Mouse (Mus musculus): ENCODE data around the gene Lrba. TPM values are rescaled to one million over a fixed set of nuclear protein-coding genes. Genes with fewer than 3 reads are reported as not detected.

Lrba gene
- total RNA-seq, 2 experiments from 2014 or later: 33.1 to 35.0 TPM

DNA sequence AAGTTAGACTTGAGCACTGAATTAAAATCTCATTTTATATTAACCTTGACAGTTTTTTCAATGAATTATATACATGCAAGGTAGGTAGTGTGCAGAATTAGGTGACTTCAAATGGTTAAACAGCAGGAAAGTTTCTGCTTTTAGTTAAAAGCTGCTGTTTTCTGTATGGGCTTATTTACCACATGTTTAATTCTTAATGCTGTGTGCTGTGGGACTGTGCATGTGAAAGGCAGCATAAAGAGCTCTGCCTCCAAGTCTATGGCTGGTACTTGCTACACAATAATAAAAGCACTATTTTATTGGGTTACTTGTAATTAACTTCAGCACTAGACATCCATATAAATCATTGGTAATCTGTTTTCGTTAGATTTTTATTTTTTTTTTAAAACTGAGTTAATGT lies 160.6 kb downstream of the Lrba start:
- no peak for DNase-seq (ENCODE audit: extremely low spot score in 1 of 2, low spot score in 2 of 2)
- intact Hi-C loops (cut with DNase I): no loop called here
- no peak overlapping the region for H3K27ac ChIP-seq
- TF ChIP-seq CTCF (IDR thresholded peaks at IDR 0.05): no peak
- H3K4me3 ChIP-seq: no peak overlapping the region

DNA sequence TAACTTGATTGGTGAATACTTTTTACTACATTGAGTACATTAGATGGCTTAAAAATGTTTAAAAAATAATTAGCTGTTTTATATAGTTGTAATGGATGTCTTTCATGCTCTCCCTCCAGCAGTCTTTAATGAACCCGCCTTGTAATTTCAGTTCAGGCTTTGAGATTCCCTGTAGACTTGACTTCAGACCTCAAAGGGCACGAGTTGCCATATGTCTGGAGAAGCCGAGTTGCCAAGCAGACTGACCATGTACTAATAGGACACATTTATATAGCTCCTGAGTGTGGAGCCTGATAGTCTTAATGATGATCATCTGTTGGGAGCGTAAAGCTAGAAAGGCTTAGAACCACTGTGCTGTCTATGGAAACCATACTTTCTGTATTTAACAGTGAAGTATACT lies 161.8 kb downstream of the Lrba start:
- H3K4me3 ChIP-seq: no peak overlapping the region
- no peak for TF ChIP-seq CTCF (IDR thresholded peaks at IDR 0.05)
- no peak for DNase-seq (ENCODE audit: extremely low spot score in 1 of 2, low spot score in 2 of 2)
- H3K27ac ChIP-seq: no peak overlapping the region
- intact Hi-C loops (cut with DNase I): no loop called here

DNA sequence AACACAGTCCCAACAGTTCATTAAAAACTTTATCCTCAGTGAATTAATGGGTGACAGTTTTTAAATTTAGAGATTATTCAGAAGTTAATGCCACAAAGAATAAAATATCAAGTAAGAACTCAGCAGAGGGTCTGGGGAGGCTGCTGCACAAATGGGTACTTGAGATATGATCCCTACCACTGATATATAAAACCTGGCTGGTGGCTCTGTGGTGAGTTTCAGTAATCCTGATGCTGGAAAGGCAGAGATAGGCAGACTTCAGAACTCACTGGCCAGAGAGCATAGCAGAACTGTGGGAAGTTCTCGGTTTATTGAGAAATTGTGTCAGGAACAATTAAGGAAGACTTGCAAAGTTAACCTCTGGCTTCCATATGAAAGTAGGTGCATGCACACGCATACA lies 199.3 kb downstream of the Lrba start:
- intact Hi-C loops (cut with DNase I): no loop called here
- no peak for TF ChIP-seq CTCF (IDR thresholded peaks at IDR 0.05)

DNA sequence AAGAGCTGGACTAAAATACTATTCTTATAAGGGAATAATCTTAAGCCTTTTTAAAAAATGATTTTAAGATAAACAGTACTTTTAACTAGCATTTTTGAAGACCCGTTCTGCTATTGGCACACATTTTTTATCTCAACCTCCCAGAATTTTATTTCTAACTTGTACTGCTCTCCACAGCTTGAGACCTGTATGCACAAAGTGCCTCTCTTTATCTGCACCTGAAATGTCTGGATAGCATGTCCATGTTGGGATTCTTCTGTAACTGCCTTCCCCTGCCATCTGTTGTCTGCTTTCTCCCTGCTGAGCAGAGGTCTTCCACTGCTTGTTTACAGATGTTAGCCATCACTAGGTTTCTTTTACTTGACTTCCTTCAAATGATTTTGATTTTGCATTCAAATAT lies 202.3 kb downstream of the Lrba start:
- no peak for TF ChIP-seq CTCF (IDR thresholded peaks at IDR 0.05)

More for the DNA sequence above, 199.3 kb downstream of the Lrba start:
- Histone ChIP-seq H3K4me3 (no peak overlapping the region), H3K27ac (no peak overlapping the region)
- no peak for DNase-seq (ENCODE audit: extremely low spot score in 1 of 2, low spot score in 2 of 2)

DNA sequence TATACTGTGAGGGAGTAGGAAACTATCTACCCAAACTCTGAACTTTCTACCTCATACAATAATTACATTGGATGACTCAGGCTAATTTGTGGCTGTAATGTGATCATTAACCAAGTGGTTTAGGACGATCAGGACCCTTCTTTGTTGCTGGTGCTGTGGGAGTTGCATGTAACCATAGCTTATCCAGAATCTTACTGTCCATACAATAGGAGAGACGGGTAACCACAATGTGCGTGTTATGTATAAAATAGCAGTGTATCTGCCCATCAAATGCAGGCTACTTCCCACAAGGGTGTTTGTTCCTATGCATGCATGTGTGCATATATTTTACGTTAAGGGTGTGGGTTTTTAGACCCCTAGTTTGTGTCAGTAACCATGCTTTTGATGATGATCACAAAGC lies 219.0 kb downstream of the Lrba start:
- intact Hi-C loops (cut with DNase I): no loop called here
- Histone ChIP-seq H3K27ac (no peak overlapping the region), H3K4me3 (no peak overlapping the region)
- TF ChIP-seq CTCF (IDR thresholded peaks at IDR 0.05): no peak
- no peak for DNase-seq (ENCODE audit: extremely low spot score in 1 of 2, low spot score in 2 of 2)

More for the DNA sequence above, 202.3 kb downstream of the Lrba start:
- no peak for DNase-seq (ENCODE audit: extremely low spot score in 1 of 2, low spot score in 2 of 2)
- H3K4me3 ChIP-seq: no peak overlapping the region
- intact Hi-C loops (cut with DNase I): no loop called here
- no peak overlapping the region for H3K27ac ChIP-seq

DNA sequence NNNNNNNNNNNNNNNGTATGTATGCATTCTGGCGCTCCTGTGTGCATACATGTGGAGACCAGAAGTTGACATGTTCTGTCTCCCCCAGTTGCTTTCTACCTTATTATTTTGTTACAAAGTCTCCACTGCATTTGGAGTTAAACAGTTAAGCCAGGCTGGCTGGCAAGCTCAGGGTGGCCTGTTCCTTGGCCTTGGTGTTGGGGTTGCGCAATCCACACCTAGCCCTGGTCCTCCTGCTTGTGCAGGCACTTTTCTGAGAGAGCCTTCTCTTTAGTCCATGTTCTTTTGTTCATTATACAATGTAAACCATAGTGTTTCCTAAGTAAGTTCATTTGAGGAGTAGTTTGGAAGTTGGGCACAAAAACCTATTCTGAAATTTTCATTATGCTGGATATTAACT lies 226.7 kb downstream of the Lrba start:
- no peak overlapping the region for H3K27ac ChIP-seq
- no peak for DNase-seq (ENCODE audit: extremely low spot score in 1 of 2, low spot score in 2 of 2)
- no peak for TF ChIP-seq CTCF (IDR thresholded peaks at IDR 0.05)
- no peak overlapping the region for H3K4me3 ChIP-seq
- intact Hi-C loops (cut with DNase I): no loop called here

DNA sequence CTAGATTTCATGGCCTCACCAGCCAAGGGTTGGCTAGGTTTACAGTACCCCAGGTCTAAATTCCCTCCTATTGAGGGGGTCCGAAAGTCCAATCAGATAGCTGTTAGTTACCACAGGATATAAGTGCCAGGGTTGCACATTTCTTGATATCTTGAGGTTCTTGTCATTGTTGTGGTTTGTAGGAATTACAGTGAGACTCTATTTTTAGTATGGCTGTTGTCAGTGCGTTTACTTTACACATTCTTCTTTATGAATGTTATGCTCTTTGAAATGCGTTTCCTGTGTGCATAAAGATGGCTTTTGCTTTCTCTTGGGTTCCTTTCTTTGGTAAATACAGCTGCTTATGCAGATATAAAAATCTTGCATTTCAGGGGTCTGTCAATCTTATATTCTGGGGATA lies 237.1 kb downstream of the Lrba start:
- intact Hi-C loops (cut with DNase I): no loop called here
- DNase-seq (ENCODE audit: extremely low spot score in 1 of 2, low spot score in 2 of 2): no peak
- H3K27ac ChIP-seq: no peak overlapping the region
- H3K4me3 ChIP-seq: no peak overlapping the region
- TF ChIP-seq CTCF (IDR thresholded peaks at IDR 0.05): no peak

DNA sequence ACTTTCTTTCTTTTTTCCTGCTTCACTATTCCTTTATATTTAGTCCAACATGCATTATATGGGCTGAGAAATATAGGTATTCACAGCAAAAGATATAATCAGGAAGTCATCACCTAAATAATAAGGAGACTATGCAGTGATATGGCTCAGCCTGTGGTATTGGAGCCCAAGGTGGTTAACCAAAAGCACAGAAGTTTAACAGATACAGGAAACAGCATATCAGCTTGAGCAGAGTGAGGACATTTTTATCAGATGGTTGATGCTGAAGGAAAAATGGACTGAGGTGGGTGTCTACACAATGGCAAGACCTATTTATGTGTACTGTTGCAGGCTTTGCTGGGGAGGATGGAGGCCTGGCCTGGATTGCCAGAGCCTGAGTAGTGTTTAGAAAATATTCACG lies 265.5 kb downstream of the Lrba start:
- no peak overlapping the region for H3K27ac ChIP-seq
- no peak for DNase-seq (ENCODE audit: extremely low spot score in 1 of 2, low spot score in 2 of 2)
- no peak for TF ChIP-seq CTCF (IDR thresholded peaks at IDR 0.05)
- intact Hi-C loops (cut with DNase I): no loop called here
- no peak overlapping the region for H3K4me3 ChIP-seq

DNA sequence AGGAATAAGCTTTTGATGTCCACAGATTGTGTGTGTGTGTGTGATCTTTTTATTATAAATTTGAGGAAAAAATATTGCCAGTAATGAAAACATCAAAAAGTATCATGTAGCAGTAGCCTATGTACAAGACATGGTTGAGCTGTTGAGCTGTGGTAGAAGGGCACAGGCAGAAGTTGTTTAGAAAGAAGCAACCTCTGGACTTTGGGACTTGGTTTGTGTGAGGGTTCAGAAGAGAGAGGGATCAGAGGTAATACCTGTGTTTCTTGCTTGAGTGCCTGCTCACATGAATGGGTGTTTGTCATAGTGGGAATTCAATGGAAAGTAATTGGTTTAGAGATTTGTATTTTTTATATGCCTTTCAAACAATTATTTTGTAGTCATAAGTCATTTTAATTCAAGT lies 276.1 kb downstream of the Lrba start:
- Histone ChIP-seq H3K4me3 (no peak overlapping the region), H3K27ac (no peak overlapping the region)
- intact Hi-C loops (cut with DNase I): no loop called here
- TF ChIP-seq CTCF (IDR thresholded peaks at IDR 0.05): no peak
- no peak for DNase-seq (ENCODE audit: extremely low spot score in 1 of 2, low spot score in 2 of 2)

DNA sequence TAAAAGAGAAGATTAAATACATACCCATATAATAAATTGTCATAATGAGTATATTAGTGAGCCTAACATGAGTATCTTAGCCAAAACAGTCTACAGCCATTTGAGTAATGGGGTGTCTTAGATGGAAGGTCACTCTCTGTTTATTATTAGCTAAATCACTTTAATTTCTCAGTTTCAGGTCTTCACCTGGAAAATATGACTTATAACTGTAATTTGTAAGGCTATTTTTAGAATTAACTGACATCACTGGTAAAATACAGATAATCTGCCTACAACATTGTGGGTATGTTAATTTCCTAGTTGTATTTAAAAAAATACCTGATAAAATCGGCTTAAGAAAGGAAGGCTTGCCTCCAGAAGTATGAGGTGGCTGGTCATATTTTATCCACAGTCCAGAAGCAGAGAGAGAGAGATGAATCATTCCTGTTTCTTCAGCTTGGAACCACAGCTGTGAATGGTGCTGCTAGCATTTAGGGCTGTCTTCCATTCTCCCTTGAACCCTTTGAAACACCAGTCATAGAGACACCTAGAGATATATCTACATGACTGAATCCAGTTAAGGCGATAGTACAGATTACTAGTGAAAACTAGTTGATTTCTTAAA lies 294.1 kb downstream of the Lrba start:
- intact Hi-C loops (cut with DNase I): no loop called here
- Histone ChIP-seq H3K4me3 (no peak overlapping the region), H3K27ac (no peak overlapping the region)
- no peak for DNase-seq (ENCODE audit: extremely low spot score in 1 of 2, low spot score in 2 of 2)
- no peak for TF ChIP-seq CTCF (IDR thresholded peaks at IDR 0.05)

DNA sequence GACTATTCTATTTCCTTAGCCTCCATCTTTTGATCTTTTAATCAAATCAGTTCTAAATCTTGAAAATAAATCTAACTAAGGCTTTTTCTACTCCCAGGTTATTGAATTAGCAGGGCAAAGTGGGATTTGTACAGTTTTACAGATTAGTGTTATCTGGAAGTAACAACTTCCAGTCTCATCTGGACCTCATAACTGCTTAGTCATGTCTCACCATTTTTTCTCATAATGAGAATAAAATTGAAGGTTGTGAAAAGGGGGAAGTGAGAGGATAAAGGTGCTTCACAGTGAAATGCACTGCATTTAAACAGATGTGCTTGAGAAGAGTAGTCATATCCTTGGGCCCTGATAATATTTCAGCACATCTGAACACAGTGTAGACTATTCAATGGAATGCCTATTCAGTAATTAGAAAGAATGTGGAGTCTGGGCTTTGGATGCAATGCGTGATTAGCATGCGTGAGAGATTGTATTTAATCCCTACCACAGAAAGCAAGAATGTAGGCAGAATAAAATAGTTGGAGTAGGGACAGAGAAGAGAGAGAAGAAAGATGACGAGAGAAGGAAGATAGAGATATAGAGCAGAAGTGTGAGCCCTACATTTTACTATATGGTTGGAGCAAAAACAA lies 298.5 kb downstream of the Lrba start:
- Histone ChIP-seq H3K27ac (no peak overlapping the region), H3K4me3 (no peak overlapping the region)
- DNase-seq (ENCODE audit: extremely low spot score in 1 of 2, low spot score in 2 of 2): no peak
- intact Hi-C loops (cut with DNase I): no loop called here
- no peak for TF ChIP-seq CTCF (IDR thresholded peaks at IDR 0.05)

DNA sequence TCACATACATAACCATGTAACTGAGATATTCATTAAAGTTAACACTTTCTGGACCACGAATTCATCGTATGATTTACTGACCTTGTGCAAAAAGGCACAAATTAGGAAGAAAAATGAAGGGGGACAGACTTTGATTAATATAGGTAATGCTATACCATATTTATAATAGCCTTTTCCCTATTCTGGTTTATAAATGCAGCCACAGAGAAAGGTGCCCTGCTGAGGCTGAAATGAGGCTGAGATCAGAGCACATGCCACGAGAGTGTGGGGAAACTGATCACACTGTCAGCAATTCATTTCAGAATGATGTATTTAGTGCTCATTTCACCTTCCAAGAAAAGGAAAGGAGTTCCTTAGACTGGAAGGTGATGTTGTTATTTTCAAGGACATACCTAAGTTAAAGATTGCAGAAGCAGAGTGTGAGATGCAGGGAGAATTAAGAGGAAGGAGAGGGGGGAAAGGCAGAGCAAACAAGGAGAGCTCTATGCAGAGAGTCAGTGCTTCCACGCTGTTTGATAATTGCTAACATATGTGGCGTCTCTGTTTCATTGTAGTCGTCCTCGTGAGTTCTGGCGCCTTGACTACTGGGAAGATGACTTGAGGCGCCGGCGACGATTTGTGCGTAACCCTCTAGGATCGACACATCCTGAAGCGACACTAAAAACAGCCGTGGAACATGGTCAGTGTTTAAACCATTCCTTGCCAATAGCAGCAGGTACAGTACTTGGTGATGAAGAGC lies 307.2 kb downstream of the Lrba start:
- DNase-seq (ENCODE audit: extremely low spot score in 1 of 2, low spot score in 2 of 2): no peak
- H3K4me3 ChIP-seq: no peak overlapping the region
- intact Hi-C loops (cut with DNase I): no loop called here
- TF ChIP-seq CTCF (IDR thresholded peaks at IDR 0.05): no peak
- no peak overlapping the region for H3K27ac ChIP-seq

DNA sequence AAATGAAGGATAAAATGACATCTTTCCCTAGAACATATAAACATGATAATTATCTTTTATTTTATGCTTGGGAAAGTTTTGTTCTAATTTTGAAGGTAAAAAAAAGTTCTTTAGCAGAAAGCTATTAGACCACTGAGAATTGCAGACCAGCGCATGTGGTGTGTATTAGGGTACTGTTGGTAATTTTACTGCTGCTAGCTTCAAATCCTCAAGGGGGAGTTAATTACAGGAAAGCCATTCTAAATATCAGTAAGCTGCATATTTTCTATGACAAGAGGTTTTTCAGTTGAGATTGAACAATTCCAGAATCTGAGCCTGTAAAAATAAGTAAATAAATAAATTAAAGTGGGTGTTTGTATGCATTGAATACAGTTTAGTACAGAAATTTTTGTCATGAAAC lies 312.3 kb downstream of the Lrba start:
- intact Hi-C loops (cut with DNase I): no loop called here
- no peak overlapping the region for H3K27ac ChIP-seq
- H3K4me3 ChIP-seq: no peak overlapping the region
- no peak; the same call in 1 of the 2 replicates for TF ChIP-seq CTCF (IDR thresholded peaks at IDR 0.05)
- DNase-seq (ENCODE audit: extremely low spot score in 1 of 2, low spot score in 2 of 2): no peak

Measured in left cerebral cortex, adult 2 months (tissue).